Mouse (Mus musculus) limb, embryonic 15.5 days (tissue): ENCODE results near the gene Klhl35. TPM values are rescaled to one million over a fixed set of nuclear protein-coding genes. Genes with fewer than 3 reads are reported as not detected.
"Not testable (repeated sequence)": the region's sequence is repeated elsewhere in the genome, so short reads cannot be mapped to it uniquely, and the experiment has no call there.

ENCODE experiments used
- ATAC-seq: fragments of 200-750 bp; cut with Nextera tagmentation; 2 replicates; pipeline ENCODE4 v1.8.0; 2017; ENCODE audit warnings: low read depth, moderate TSS enrichment; ENCODE audit not compliant: insufficient number of reproducible peaks, low FRiP score, low TSS enrichment
- H3K27ac ChIP-seq: fragments of 300-500 bp; sonication (generic); 2 replicates; pipeline ENCODE4 v1.5.1; 2015; ENCODE audit warnings: moderate library complexity, mild to moderate bottlenecking, inconsistent platforms
- H3K27me3 ChIP-seq: fragments of 300-500 bp; sonication (generic); 2 replicates; pipeline ENCODE4 v1.6.1; 2015; ENCODE audit warnings: inconsistent platforms
- H3K36me3 ChIP-seq: fragments of 300-500 bp; sonication (generic); 2 replicates; pipeline ENCODE4 v1.6.1; 2015; ENCODE audit warnings: inconsistent platforms
- H3K4me1 ChIP-seq: fragments of 300-500 bp; sonication (generic); 2 replicates; pipeline ENCODE4 v1.6.1; 2015; ENCODE audit warnings: inconsistent platforms
- H3K4me2 ChIP-seq: fragments of 300-500 bp; sonication (generic); 2 replicates; pipeline ENCODE4 v1.6.1; 2015; ENCODE audit warnings: mild to moderate bottlenecking, inconsistent platforms
- H3K4me3 ChIP-seq: fragments of 300-500 bp; sonication (generic); 2 replicates; pipeline ENCODE4 v1.5.1; 2015; ENCODE audit warnings: mild to moderate bottlenecking, inconsistent platforms
- H3K9ac ChIP-seq: fragments of 300-500 bp; sonication (generic); 2 replicates; pipeline ENCODE4 v1.6.1; 2015; ENCODE audit warnings: inconsistent platforms
- H3K9me3 ChIP-seq: fragments of 300-500 bp; sonication (generic); 2 replicates; pipeline ENCODE4 v1.6.1; 2016; ENCODE audit warnings: inconsistent platforms
- WGBS: fragments of 180-500 bp; shearing (Covaris S2); methylation state at CpG from one replicate; pipeline ENCODE4 v1.1.7; 2015; 5-methylcytosine and 5-hydroxymethylcytosine counted together
- polyA plus RNA-seq: library from polyadenylated mRNA; unstranded; fragments of >200 nt; fragmentation: Nextera tagmentation; extraction: Ambion mirVana; gene quantifications from 2 replicates; pipeline ENCODE4 v1.2.1, GENCODE M21; 2015

Gene Klhl35
- polyA plus RNA-seq, 1 experiment from 2014 or later: 1.3 TPM

DNA sequence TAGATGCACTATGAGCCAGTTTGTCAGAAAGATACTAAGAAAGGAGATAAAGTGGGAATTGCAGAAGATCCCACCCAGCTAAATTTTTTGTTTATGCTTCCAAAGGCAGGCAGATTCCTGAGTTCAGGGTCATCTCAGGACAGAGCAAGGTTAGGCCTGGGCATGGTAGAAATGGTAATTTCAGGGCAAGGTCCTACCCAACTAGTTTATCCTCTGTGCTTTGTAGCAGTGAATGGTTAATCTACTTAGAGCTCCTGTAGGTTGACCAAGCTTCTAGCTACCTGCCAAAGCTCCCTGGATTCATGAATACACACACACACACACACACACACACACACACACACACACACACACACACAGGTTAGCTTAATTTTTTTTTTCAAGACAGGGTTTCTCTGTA lies 38.8 kb downstream of the Klhl35 start:
- no peaks in the 10 kb centered on the region for H3K4me1 ChIP-seq
- no peak for ATAC-seq
- no peak overlapping the region for H3K4me3 ChIP-seq
- no peaks in the 10 kb centered on the region for H3K36me3 ChIP-seq
- no peaks in the 10 kb centered on the region for H3K27me3 ChIP-seq
- H3K27ac ChIP-seq: no peak overlapping the region
- H3K9ac ChIP-seq: no peak overlapping the region
- H3K4me2 ChIP-seq: no peak overlapping the region
- no peaks in the 10 kb centered on the region for H3K9me3 ChIP-seq

DNA sequence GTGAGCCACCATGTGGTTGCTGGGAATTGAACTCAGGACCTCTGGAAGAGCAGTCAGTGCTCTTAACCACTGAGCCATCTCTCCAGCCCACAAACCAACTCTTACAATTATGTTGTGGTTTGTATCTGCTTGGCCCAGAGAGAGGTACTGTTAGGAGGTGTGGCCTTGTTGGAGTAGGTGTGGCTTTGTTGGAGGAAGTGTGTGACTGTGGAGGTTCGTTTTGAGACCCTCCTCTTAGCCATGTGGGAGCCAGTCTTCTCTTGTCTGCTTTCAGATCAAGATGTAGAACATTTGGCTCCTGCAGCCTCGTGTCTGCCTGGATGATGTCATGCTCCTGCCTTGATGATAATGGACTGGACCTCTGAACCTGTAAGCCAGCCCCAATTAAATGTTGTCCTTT lies 42.4 kb downstream of the Klhl35 start:
- not testable (repeated sequence) for H3K9me3 ChIP-seq, H3K4me2 ChIP-seq, H3K27ac ChIP-seq, H3K4me1 ChIP-seq, H3K4me3 ChIP-seq, H3K27me3 ChIP-seq, H3K9ac ChIP-seq, ATAC-seq, H3K36me3 ChIP-seq
- 16% methylated on average over 2 of the region's 2 CpGs for WGBS

DNA sequence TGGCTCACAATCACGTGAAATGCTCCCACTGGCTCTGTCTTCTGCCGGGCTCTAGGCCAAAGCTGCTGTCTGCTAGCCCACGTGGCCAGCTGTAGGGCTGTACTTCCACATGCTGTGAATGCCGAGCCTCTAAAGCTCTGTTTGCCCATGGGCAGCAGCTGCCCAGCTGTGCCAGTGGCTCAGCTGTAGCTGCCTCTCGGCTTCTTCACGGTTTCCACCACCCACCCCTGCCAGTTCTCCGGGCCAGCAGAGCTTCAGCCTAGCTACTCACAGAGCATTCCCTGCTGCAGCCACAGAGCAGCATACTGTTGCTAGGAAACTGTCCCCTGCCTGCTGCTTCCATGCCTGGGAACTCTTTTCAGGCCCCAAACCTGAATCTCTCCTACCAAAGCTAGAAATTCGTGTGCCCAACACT lies 44.3 kb downstream of the Klhl35 start:
- Histone ChIP-seq H3K9me3 (no peaks in the 10 kb centered on the region), H3K27ac (no peak overlapping the region), H3K9ac (no peak overlapping the region), H3K4me2 (no peak overlapping the region), H3K27me3 (no peaks in the 10 kb centered on the region), H3K4me1 (peaks cover 5% of the 10 kb centered on the region), H3K4me3 (no peak overlapping the region), H3K36me3 (no peaks in the 10 kb centered on the region)
- WGBS: 11% methylated on average over 8 of the region's 8 CpGs
- ATAC-seq: no peak

GRCm38 (mm10) chr7:99516092-99516813 lies 50.4 kb downstream of the Klhl35 start:
- Histone ChIP-seq H3K4me2 (no peak overlapping the region), H3K36me3 (no peaks in the 10 kb centered on the region), H3K27ac (no peak overlapping the region), H3K4me3 (no peak overlapping the region), H3K9me3 (no peaks in the 10 kb centered on the region), H3K27me3 (no peaks in the 10 kb centered on the region), H3K9ac (no peak overlapping the region), H3K4me1 (0 out of 2 replicates have a peak, but pooled peaks cover 4% of the 10 kb centered on the region)
- WGBS: 83% methylated on average over 9 of the region's 9 CpGs
- no peak for ATAC-seq

DNA sequence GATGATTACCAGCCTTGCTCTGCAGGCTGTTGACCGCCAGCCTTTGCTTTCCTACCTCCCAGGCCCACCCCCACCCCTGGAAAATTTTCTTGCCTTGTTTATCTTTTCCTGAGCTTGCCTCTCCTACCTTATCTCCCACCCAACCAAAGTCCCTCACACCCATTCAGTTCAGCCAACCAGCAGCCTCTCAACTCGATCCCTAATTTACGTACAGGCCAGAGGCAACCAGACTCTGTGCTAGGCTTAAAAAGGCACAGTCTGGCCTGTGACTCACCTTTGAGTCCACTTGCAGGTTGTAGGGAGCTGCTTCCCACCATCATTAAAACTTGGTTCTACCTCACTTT lies 51.0 kb downstream of the Klhl35 start:
- Histone ChIP-seq H3K27ac (no peak overlapping the region), H3K36me3 (no peaks in the 10 kb centered on the region), H3K4me1 (0 out of 2 replicates have a peak, but pooled peaks cover 4% of the 10 kb centered on the region), H3K4me2 (no peak overlapping the region), H3K9ac (no peak overlapping the region), H3K27me3 (no peaks in the 10 kb centered on the region), H3K9me3 (no peaks in the 10 kb centered on the region), H3K4me3 (no peak overlapping the region)
- WGBS: 76% methylated on average over 3 of the region's 3 CpGs
- ATAC-seq: no peak

DNA sequence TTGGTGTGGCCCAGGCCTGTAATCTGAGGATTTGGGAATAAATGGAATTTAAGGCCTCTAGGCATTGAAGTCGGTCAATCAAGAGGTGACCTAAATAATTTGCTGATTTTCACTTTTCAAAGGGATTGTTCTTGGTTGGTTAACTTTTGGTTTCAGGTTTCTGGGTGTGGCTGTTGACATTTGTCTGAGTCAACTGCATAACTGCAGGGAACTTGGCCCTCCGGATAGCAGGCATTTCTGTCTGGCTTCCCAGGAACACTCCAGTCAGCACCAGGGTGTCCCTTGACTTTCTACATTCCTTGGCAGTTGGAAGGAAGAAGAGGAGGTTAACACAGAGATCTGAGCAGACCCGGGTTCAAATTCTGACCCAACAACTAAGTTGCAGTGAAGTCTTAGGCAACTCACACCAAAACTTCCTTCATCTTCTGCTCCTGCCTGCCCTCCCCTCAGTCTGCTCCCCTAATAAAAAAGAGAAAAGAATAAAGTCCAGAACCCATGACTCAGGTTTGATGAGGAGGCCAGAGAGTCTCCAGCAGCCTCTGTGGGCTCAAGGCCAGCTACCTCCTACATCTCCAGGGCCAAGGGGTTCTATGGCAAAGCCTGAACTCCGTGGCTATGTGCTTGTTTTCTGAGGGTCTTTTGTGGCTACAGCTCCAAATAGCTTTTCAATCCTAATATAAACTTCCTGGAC lies 53.3 kb downstream of the Klhl35 start:
- Histone ChIP-seq H3K27ac (no peak overlapping the region), H3K4me3 (no peak overlapping the region), H3K9me3 (no peaks in the 10 kb centered on the region), H3K27me3 (no peaks in the 10 kb centered on the region), H3K36me3 (no peaks in the 10 kb centered on the region), H3K4me1 (0 out of 2 replicates have a peak, but pooled peaks cover 4% of the 10 kb centered on the region), H3K9ac (no peak overlapping the region), H3K4me2 (no peak overlapping the region)
- 52% methylated on average over 4 of the region's 4 CpGs for WGBS
- no peak for ATAC-seq

- H3K36me3 ChIP-seq: no peaks in the 10 kb centered on the region
- ATAC-seq: no peak
- H3K9me3 ChIP-seq: no peaks in the 10 kb centered on the region
- H3K4me1 ChIP-seq: 0 out of 2 replicates have a peak, but pooled peaks cover 4% of the 10 kb centered on the region
- no peak overlapping the region for H3K27ac ChIP-seq
- no peak overlapping the region for H3K9ac ChIP-seq
- 61% methylated on average over 8 of the region's 8 CpGs for WGBS
- H3K4me3 ChIP-seq: no peak overlapping the region
- no peaks in the 10 kb centered on the region for H3K27me3 ChIP-seq
- no peak overlapping the region for H3K4me2 ChIP-seq
These were observed 57.3 kb downstream of the Klhl35 start for GRCm38 (mm10) chr7:99523121-99523520.

Other genes starting within 250 kb of the Klhl35 start
- 3.0 and 3.4 TPM in 2 replicates for gene Mogat2, start 227.4 kb upstream of the Klhl35 start, polyA plus RNA-seq
- gene Map6, start 198.6 kb upstream of the Klhl35 start, polyA plus RNA-seq: 10.2 and 11.5 TPM in 2 replicates
- 2,485 and 2,692 TPM in 2 replicates for gene Serpinh1, start 112.8 kb upstream of the Klhl35 start, polyA plus RNA-seq
- 13.8 and 15.9 TPM in 2 replicates for gene Gdpd5, start 84.6 kb upstream of the Klhl35 start, polyA plus RNA-seq
- 658 and 763 TPM in 2 replicates for gene Rps3, start 17.7 kb downstream of the Klhl35 start, polyA plus RNA-seq
- 5.8 and 7.4 TPM in 2 replicates for gene Arrb1, start 69.5 kb downstream of the Klhl35 start, polyA plus RNA-seq
- 1.0 and 1.1 TPM in 2 replicates for gene Tpbgl, start 161.1 kb downstream of the Klhl35 start, polyA plus RNA-seq
- gene Slco2b1, start 245.3 kb downstream of the Klhl35 start, polyA plus RNA-seq: 3.9 and 5.0 TPM in 2 replicates